Mouse (Mus musculus): ENCODE data around the gene Spink2.
"Not testable (repeated sequence)": the region's sequence is repeated elsewhere in the genome, so short reads cannot be mapped to it uniquely, and the experiment has no call there.

Gene Spink2

DNA sequence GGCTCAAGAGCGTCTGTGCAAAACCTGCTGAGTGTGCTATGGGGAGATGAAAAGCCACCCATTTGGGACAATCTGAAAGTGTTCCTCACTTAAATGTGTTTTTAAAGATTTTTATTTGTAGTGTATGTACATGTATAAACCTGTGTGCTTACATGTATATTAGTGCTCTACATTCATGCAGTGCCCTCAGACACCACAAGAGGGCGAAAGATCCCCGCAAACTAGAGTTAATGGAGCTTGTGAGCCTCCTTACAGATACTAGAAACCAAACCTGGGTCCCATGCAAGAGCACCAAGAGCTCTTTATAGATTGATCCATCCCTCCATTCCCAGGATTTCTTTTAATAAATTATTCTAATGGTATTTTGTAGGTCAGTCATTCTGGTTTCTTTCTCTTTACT is 17.3 kb downstream of the Spink2 start:
- no peak for DNase-seq (ENCODE audit: low read depth)

- DNase-seq (ENCODE audit: low read depth) = no peak
Measured at GRCm38 (mm10) chr5:77193266-77193665, 18.0 kb downstream of the Spink2 start.

GRCm38 (mm10) chr5:77191631-77192030 is 19.6 kb downstream of the Spink2 start:
- no peak for DNase-seq (ENCODE audit: low read depth)

DNA sequence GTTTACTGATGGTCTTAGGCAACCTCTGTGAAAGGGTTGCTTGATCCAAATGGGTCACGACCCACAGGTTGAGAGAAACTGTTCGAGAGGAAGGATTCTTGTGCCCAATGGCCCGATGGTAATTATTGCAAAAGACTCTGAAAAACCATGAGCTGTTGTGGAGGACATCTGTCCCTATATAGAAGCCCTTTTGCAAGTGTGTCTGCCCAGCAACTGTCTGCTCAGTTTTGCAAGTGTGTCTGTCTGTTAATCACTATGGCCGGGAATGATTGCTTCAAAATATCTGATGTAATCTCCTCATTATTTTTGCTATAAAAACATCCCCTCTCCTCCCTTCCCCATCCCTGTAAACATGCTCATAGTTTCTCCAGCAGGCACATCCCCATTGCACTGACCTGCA is 20.2 kb downstream of the Spink2 start:
- DNase-seq (ENCODE audit: low read depth) = no peak

DNA sequence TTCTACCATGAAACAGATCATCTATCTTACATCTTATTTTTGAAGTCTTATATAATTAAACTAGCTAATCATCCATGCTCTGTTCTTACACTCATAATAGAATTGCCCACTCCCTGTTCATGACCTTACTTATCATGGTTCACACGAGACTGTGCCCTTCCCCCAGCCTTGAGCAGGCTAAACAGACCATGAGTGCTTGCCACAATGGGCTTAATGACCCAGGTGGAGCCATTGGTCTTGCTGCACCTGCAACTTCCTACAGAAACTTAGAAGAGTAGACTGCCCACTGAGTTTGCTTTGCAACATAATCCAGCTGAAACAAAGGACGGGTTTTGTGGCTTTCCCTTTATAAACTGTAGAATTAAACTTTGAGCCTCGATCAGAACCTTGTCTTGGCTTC is 22.5 kb downstream of the Spink2 start:
- DNase-seq (ENCODE audit: low read depth) = no peak

- DNase-seq (ENCODE audit: low read depth) = no peak
Measured at GRCm38 (mm10) chr5:77185351-77185750, 25.9 kb downstream of the Spink2 start.

GRCm38 (mm10) chr5:77183876-77184275 is 27.4 kb downstream of the Spink2 start:
- not testable (repeated sequence) for DNase-seq (ENCODE audit: low read depth)

GRCm38 (mm10) chr5:77183338-77183737 is 27.9 kb downstream of the Spink2 start:
- DNase-seq (ENCODE audit: low read depth) = no peak

- no peak for DNase-seq (ENCODE audit: low read depth)
Measured at GRCm38 (mm10) chr5:77181508-77181907, 29.8 kb downstream of the Spink2 start.

DNA sequence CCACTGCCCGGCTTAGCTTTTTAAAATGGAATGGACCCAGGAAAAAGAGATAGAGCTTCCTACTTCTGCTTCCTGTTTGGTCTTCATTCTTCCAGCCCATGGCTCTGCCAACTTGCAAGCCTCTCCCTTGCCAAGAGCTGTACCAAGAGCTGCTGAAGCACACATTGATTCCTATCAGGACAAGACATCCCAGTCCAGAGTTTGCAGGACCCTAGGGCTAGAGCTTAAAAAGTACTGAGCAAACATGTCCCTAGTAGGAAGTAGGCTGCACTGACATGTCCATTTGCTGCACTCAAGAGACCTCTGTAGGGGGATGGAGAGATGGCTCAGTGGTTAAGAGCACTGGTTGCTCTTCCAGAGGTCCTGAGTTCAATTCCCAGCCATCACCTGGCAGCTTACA is 32.3 kb downstream of the Spink2 start:
- DNase-seq (ENCODE audit: low read depth) = no peak

DNA sequence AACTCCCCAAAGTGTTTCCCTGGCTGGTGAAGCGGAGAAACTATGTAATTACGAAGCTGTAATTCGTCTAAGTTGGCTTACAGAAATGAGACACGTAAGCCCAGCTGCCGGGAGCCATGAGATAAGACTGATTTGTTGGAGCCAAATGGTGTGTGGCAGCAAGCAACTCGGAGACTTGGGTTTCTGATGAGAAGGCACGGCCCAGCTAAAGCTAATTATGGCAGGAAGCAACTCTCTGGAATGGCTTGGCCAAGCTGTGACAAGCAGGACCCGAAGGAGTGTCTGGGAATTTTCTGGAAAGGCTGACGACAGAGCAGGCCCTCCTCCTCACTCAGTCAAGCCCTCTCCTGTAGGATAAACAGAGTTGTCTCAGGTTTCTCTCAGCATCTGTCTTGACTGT is 33.3 kb downstream of the Spink2 start:
- DNase-seq (ENCODE audit: low read depth) = no peak

DNA sequence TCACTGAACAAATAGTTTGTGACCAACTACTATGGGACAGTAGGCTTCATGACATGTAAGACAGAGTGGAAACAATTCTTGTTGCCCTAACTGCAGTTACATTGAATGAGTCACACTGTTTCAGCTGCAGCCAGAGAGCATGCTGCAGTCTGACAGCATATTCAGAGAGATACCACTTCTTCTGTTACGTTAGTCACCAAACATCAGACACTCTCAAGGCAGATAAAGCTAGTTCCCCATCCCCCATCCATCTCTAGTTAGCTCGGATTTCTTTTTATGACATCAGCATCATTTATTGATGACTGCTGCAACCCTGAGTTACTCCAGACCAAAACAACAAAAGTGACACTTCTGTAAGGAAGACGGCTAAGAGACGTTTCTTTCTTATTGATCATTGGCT is 36.5 kb downstream of the Spink2 start:
- no peak for DNase-seq (ENCODE audit: low read depth)

- DNase-seq (ENCODE audit: low read depth) = no peak
Measured at GRCm38 (mm10) chr5:77170593-77170992, 40.7 kb downstream of the Spink2 start.

DNA sequence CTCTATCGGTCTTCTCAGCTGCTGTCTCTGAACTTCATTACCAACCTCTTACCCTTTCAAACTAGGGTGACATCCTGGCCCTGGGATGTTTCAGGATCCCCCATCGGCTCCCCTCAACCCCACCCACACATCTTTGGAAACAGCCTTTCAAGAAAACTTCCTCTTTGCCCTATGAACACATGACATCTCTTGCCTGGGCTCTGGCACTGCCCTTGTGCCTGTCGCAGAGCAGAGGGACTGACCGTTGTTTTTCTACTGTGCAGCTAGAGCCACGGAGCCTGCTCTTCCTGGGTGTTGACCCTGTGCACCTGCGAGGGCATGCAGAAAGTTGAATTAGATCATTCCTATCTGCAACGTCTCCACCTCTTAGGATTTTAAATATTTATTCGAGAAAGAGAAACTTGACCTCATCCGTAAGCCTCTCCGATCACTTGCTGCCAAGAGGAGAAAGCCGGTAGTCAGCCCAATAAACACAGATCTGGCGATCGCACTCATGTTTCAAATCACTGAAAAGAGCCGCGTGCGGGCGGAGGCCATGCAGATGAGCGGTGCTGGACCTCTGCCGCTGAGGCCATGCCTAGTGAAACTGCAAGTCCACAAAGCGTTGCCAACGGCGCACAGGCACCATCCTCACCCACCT is 43.8 kb downstream of the Spink2 start:
- no peak for DNase-seq (ENCODE audit: low read depth)

- no peak for DNase-seq (ENCODE audit: low read depth)
Measured at GRCm38 (mm10) chr5:77165703-77166625, 45.3 kb downstream of the Spink2 start.

DNA sequence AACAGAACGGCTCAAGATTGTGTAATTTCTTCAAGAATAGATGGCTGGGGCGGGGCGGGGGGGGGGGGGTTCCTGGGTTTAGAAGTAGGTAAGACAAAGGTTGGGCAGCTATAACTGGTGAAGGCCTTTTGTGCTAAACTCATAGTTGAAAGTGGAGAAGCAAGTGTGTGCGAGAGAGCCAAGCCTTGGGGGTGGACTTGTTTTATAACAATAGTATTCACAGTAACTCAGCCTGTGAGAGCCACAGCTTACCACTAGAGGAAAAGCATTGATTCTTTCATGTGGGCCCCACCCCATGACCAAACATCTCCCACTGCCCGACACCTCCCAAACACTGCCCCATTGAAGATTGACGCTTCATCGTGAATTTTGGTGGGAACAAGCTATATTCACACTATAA is 47.7 kb downstream of the Spink2 start:
- no peak for DNase-seq (ENCODE audit: low read depth)

DNA sequence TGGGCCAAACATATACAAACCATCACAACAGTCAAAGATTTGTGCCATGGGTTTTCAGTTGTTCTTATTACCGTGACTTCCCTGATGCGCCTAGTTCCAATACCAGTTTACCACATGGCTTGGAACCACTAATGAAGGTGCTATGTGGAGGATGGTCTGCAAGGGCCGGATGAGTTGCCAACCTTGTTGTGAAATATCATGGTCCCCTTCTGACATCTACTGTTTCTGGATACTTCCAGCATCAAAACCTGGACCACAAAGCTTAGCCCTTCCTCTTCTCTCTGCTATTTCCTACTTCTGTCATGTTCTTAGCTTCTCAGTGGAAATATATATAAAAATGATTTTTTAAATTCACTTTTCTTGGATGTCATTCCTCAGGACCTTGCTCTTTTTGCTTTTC is 48.7 kb downstream of the Spink2 start:
- no peak for DNase-seq (ENCODE audit: low read depth)

DNA sequence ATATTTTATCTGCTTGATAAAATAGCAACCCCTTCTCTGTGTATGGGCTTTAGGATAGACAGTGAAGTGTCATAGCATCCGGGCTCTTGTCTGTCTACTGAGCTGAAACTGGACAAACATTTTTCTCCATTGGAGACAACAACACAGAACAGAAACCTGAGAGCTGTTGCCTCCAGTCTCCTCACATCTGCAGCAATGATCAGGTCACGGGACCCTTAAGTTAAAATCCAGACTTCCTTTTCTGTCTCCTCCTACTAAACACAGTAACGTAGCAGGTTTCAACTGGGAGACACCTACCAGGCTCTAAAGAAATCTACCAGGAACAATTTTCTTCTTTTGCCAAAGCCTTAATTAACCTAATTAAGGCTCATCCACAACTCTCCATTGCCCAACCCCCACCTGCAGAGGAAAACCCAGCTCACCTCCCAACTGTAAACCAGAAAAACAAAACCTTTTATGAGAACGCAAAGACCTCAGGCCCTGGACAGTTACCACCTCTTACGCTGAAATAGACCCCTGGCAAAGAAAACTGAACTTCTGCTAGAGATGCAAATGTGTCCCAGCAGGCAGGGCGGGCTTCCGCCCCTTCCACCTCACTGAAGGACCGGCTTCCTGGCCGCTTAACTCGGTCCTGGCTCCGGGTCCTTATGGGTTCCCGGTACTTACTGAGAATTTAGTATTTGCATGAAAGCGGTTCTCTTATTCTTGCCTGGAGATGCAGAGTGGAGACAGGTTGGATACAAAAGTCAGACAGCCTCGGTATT is 53.3 kb downstream of the Spink2 start:
- DNase-seq (ENCODE audit: low read depth) = no peak

DNA sequence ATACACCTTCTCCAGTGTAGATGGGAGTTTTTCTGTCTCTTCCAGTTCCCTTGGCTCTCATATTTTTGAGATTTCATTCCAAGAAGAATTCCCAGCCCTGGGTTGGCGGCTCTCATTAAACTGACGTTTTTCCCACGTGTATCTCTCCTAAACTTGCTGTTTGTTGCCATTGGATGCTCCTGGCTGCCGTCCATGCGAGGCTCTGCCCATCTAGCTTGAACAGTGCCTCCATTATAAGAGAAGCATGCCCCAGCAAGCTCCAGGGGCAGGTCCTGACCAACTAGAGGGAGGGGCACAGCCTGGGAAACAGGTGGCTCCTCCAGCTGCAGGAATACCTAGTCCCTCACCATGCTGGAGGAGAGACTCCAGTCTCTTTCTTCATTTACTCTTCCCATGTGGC is 54.3 kb downstream of the Spink2 start:
- peak; percentile 46 for DNase-seq (ENCODE audit: low read depth)

DNA sequence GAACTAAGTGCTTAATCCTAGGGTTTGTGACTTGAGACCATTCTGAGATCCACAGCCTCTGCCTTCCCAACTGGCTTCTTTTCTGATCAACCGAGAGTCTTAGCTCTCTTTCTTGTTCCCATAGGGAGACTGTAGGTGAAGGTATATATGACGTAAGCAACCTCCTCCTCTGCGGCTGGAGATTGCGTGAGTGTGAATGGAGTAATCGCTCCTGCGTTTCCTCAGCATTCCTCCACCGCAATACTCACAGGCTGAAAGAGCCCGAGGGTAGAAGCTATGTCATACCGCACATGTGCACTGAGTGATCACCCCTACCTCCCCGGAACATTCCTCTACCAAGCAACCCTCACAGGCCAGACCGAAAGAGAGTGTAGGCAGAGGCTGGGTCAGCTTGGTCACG is 55.7 kb downstream of the Spink2 start:
- no peak for DNase-seq (ENCODE audit: low read depth)

Measured in fibroblast of lung, adult 2 months (primary cell).